21 mouse cellular contexts compared by ENCODE assay signal in the genomic region with DNA sequence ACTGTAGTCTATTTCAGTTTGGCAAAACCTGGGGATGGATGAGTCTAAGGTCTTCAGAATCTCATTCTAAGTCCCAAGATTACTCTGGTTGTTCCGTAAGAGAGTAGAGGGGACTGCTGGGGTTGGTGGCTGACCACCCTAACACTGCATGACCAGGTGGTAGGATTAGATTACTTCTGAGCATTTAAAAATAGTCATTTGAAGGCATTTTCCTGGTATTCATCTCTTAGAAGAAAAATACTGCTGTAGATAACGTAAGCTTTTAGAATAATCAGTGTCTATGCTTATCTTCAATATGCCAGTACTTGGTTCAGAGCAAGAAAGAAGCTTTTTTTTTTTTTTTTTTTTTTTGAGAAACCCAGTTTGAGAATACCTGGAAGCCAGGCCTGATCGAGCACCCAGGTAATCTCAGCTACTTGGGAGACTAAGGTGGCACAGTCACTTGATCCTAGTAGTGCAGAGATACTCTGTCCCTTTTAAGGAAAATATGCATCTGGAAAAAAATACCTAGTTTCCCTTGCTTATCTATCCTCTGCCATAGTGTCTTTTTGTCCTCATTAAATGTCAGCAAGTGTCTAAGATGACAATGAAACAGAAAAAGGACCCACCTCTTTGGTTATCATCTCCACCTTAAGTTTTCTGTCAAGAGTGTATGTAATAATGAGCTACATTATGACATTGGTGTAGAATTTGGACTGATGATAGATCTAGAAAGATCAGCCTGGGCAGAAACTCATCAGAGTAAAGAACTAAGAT. TPM values are rescaled to one million over a fixed set of nuclear protein-coding genes. Genes with fewer than 3 reads are reported as not detected.
DNase-seq lines count a peak whose midpoint lies in the region; ATAC-seq and TF ChIP-seq lines count a peak whose summit lies in the region.
"Had no signal": no experiment of that assay in that cellular context is flagged by ENCODE, and none has a peak within 500 bp of the region (broad histone marks: within the 10 kb centered on the region; RNA-seq: fewer than 3 reads in every experiment).

No protein-coding gene starts in this region.

- TF ChIP-seq CTCF in CH12.LX (conservative IDR thresholded peaks at IDR 0.05 in 1 of 2, IDR thresholded peaks at IDR 0.05 in 1 of 2; ENCODE audit: low read depth in 2 of 2, low read length in 2 of 2) (no peak), G1E (IDR thresholded peaks at IDR 0.05; ENCODE audit: low read depth, low read length) (no peak)

- no peak overlapping the region for H3K27ac ChIP-seq in CH12.LX (ENCODE audit: insufficient read depth, low read depth)
- H3K27ac ChIP-seq in liver, embryonic 16.5 days (ENCODE audit: low read length): peak overlapping the region; percentile 76
- H3K27ac ChIP-seq in kidney, embryonic 14.5 days (ENCODE audit: low read depth, low read length): no peak overlapping the region
- H3K27ac ChIP-seq: embryonic facial prominence, embryonic 12.5 days; heart, embryonic 15.5 days; hindbrain, embryonic 15.5 days; limb, embryonic 12.5 days; midbrain, embryonic 15.5 days had no signal

- DNase-seq in CH12.LX (ENCODE audit: extremely low read depth) (no peak), G1E (ENCODE audit: low spot score) (peak; percentile 19), liver (peak; percentile 36)
- no peak for DNase-seq in layer of hippocampus, adult 8-10 months (ENCODE audit: low spot score in 2 of 2)
- DNase-seq in adrenal gland, postnatal 4 days (ENCODE audit: low spot score in 2 of 2): no peak
- DNase-seq: adrenal gland, postnatal 25 days; cerebellum, adult 11-12 months; cerebellum, postnatal 14 days; forebrain, postnatal 0 days; kidney, adult 2 months; kidney, postnatal 14 days; lung, adult 2 months; thymus, postnatal 4 days had no signal

- H3K79me2 ChIP-seq in CH12.LX (replicated peaks; ENCODE audit: control insufficient read depth, extremely low read depth, insufficient read depth, poor library complexity, severe bottlenecking): peaks cover 32% of the 10 kb centered on the region

- peak overlapping the region; percentile 78 for H3K9ac ChIP-seq in CH12.LX (ENCODE audit: insufficient read depth, low read depth)
- H3K9ac ChIP-seq in liver, embryonic 16.5 days (ENCODE audit: low read depth, low read length): peak overlapping the region; percentile 29; the same call in 1 of the 2 replicates
- no peak overlapping the region for H3K9ac ChIP-seq in kidney, embryonic 14.5 days (ENCODE audit: low read depth, low read length)
- H3K9ac ChIP-seq: embryonic facial prominence, embryonic 12.5 days; forebrain, postnatal 0 days; heart, embryonic 15.5 days; hindbrain, embryonic 15.5 days; limb, embryonic 12.5 days; midbrain, embryonic 15.5 days had no signal

- in situ Hi-C loops in CH12.LX (cut with MboI; ENCODE audit: low pct_ligation_motif_present, low pct_unique_long_range_greater_than_20kb, low sequenced_read_pairs): loop anchor here (5.0 kb wide), 1 partner anchor 32 kb away; no protein-coding TSS in a partner anchor

- WGBS in liver, embryonic 16.5 days (ENCODE audit: insufficient replicate concordance): 17% methylated on average over 3 of the region's 3 CpGs
- WGBS in kidney, embryonic 14.5 days: 89% methylated on average over 3 of the region's 3 CpGs

- H3K4me3 ChIP-seq in CH12.LX (replicated peaks in 1 of 3; ENCODE audit: low read depth in 2 of 3, low read length in 2 of 3, poor library complexity in 1 of 3) (peak overlapping the region in 2 of 3 experiments; percentile 41 to 53), G1E (ENCODE audit: low read depth, low read length) (no peak overlapping the region)
- H3K4me3 ChIP-seq in liver, embryonic 16.5 days (ENCODE audit: low read depth, low read length): peak overlapping the region; percentile 11
- H3K4me3 ChIP-seq in kidney, embryonic 14.5 days (ENCODE audit: low read length): no peak overlapping the region
- H3K4me3 ChIP-seq: embryonic facial prominence, embryonic 12.5 days; heart, embryonic 15.5 days; hindbrain, embryonic 15.5 days; limb, embryonic 12.5 days; midbrain, embryonic 15.5 days; myocyte had no signal

- H3K9me3 ChIP-seq in CH12.LX (replicated peaks; ENCODE audit: low read length) (no peaks in the 10 kb centered on the region), G1E (replicated peaks) (no peaks in the 10 kb centered on the region)
- no peaks in the 10 kb centered on the region for H3K9me3 ChIP-seq in liver, embryonic 16.5 days (replicated peaks; ENCODE audit: control insufficient read depth, low read length)
- no peaks in the 10 kb centered on the region for H3K9me3 ChIP-seq in kidney, embryonic 14.5 days (ENCODE audit: control insufficient read depth, low read length)
- H3K9me3 ChIP-seq: embryonic facial prominence, embryonic 12.5 days; heart, embryonic 15.5 days; hindbrain, embryonic 15.5 days; limb, embryonic 12.5 days; midbrain, embryonic 15.5 days had no signal

- no peak for TF ChIP-seq EP300 in CH12.LX (IDR thresholded peaks at IDR 0.05; ENCODE audit: low read length)

- peak overlapping the region; percentile 73; the same call in 1 of the 2 replicates for H3K4me2 ChIP-seq in CH12.LX (ENCODE audit: insufficient read depth, low read depth, poor library complexity, severe bottlenecking)
- H3K4me2 ChIP-seq in liver, embryonic 16.5 days (ENCODE audit: low read depth, low read length): peak overlapping the region; percentile 47
- no peak overlapping the region for H3K4me2 ChIP-seq in kidney, embryonic 14.5 days (replicated peaks; ENCODE audit: low read depth, low read length)
- H3K4me2 ChIP-seq: embryonic facial prominence, embryonic 12.5 days; heart, embryonic 15.5 days; hindbrain, embryonic 15.5 days; limb, embryonic 12.5 days; midbrain, embryonic 15.5 days had no signal

- no peak for TF ChIP-seq POLR2A in CH12.LX (IDR thresholded peaks at IDR 0.05; ENCODE audit: low read depth, low read length)

- dilution Hi-C loops in CH12.LX (cut with MboI; ENCODE audit: extremely low pct_ligation_motif_present, extremely low pct_unique_long_range_greater_than_20kb, low sequenced_read_pairs): no loop called here

- H3K36me3 ChIP-seq in CH12.LX (replicated peaks in 1 of 2; ENCODE audit: control insufficient read depth in 1 of 2, insufficient read depth in 1 of 2, low read length in 1 of 2): peaks cover 8 to 18% of the 10 kb centered on the region in 2 experiments
- peaks cover 9% of the 10 kb centered on the region for H3K36me3 ChIP-seq in G1E (replicated peaks)
- H3K36me3 ChIP-seq in liver, embryonic 16.5 days (ENCODE audit: control insufficient read depth, insufficient read depth): no peaks in the 10 kb centered on the region
- no peaks in the 10 kb centered on the region for H3K36me3 ChIP-seq in kidney, embryonic 14.5 days (ENCODE audit: control insufficient read depth, insufficient read depth, low read length)
- H3K36me3 ChIP-seq: heart, embryonic 15.5 days; hindbrain, embryonic 15.5 days; limb, embryonic 12.5 days; midbrain, embryonic 15.5 days had no signal

- peak; percentile 45 for ATAC-seq in G1E (ENCODE audit: extremely low read depth, insufficient number of reproducible peaks, low FRiP score, poor library complexity, severe bottlenecking)
- ATAC-seq in liver, embryonic 16.5 days (ENCODE audit: low read depth): peak; percentile 70
- ATAC-seq in kidney, embryonic 14.5 days (ENCODE audit: low FRiP score, low TSS enrichment): no peak
- ATAC-seq: forebrain, postnatal 0 days; midbrain, embryonic 15.5 days had no signal

- peaks cover 18 to 56% of the 10 kb centered on the region in 2 experiments for H3K4me1 ChIP-seq in CH12.LX (ENCODE audit: control insufficient read depth in 1 of 2, insufficient read depth in 2 of 2)
- peaks cover 69% of the 10 kb centered on the region for H3K4me1 ChIP-seq in G1E (ENCODE audit: insufficient read depth, low read depth, low read length)
- peaks cover 66% of the 10 kb centered on the region for H3K4me1 ChIP-seq in liver, embryonic 16.5 days (ENCODE audit: control insufficient read depth, low read depth, low read length)
- H3K4me1 ChIP-seq in kidney, embryonic 14.5 days (ENCODE audit: control insufficient read depth, insufficient read depth, low read length): no peaks in the 10 kb centered on the region
- H3K4me1 ChIP-seq: embryonic facial prominence, embryonic 12.5 days; heart, embryonic 15.5 days; hindbrain, embryonic 15.5 days; limb, embryonic 12.5 days; midbrain, embryonic 15.5 days had no signal

- H3K27me3 ChIP-seq in CH12.LX (replicated peaks) (no peaks in the 10 kb centered on the region), G1E (ENCODE audit: insufficient read depth, low read length) (no peaks in the 10 kb centered on the region)
- no peaks in the 10 kb centered on the region for H3K27me3 ChIP-seq in liver, embryonic 16.5 days (ENCODE audit: control insufficient read depth, insufficient read depth, low read depth, low read length)
- no peaks in the 10 kb centered on the region for H3K27me3 ChIP-seq in kidney, embryonic 14.5 days (ENCODE audit: control insufficient read depth, insufficient read depth, low read length)
- H3K27me3 ChIP-seq: embryonic facial prominence, embryonic 12.5 days; heart, embryonic 15.5 days; hindbrain, embryonic 15.5 days; limb, embryonic 12.5 days; midbrain, embryonic 15.5 days had no signal

- TF ChIP-seq RAD21 in CH12.LX (IDR thresholded peaks at IDR 0.05; ENCODE audit: low read depth, low read length): no peak

TF ChIP-seq in CH12.LX, 34 proteins besides CTCF, POLR2A, EP300 and RAD21:
- TF ChIP-seq UBTF (IDR thresholded peaks at IDR 0.05; ENCODE audit: low read depth, low read length): no peak
- TF ChIP-seq ZNF384 (IDR thresholded peaks at IDR 0.05; ENCODE audit: low read depth, low read length): peak; percentile 58; the same call in 1 of the 2 replicates
- no peak for TF ChIP-seq JUND (conservative IDR thresholded peaks at IDR 0.05; ENCODE audit: low read depth, low read length)

RNA-seq across cellular contexts. Expression of a gene that starts 33.7 kb away (rescaled TPM):
- 16.1 and 16.2 TPM in 2 replicates for total RNA-seq in CH12.LX (2012; rRNA removed)
- total RNA-seq in CH12.LX (2014; rRNA removed): 5.1 and 6.0 TPM in 2 replicates
- polyA plus RNA-seq in CH12.LX (2012; ENCODE audit: insufficient read length, low read depth): 15.0 and 17.1 TPM in 2 replicates
- 51.2 and 146 TPM in 2 replicates for total RNA-seq in G1E (2014; fragmentation: Nextera tagmentation)
- 15.3 and 24.5 TPM in 2 replicates for total RNA-seq in G1E (2017)
- polyA plus RNA-seq in G1E (2012): 10.0 and 14.2 TPM in 2 replicates
- 19.7 and 22.1 TPM in 2 replicates for polyA plus RNA-seq in liver, embryonic 16.5 days (2015; fragmentation: Nextera tagmentation; extraction: Ambion mirVana)
- total RNA-seq in layer of hippocampus, adult 8-10 months (2022): 100 to 1,000 TPM in 3 of 4 experiments, 10 to 100 TPM in 1; 93.3 to 145 (median 128) TPM
- 10 to 100 TPM; 74.2 to 74.3 TPM for total RNA-seq in adrenal gland, postnatal 4 days (2021)
- 21.9 and 23.2 TPM in 2 replicates for polyA plus RNA-seq in kidney, embryonic 14.5 days (2014; fragmentation: Nextera tagmentation; extraction: Ambion mirVana)

Comparison
In these comparisons a context has a peak if more than half of its experiments do, and no peak if none do; other contexts are left out.
1. DNase-seq: peak in G1E (single experiment) and liver (single experiment); none in CH12.LX (single experiment), layer of hippocampus, adult 8-10 months (0 of 2) and adrenal gland, postnatal 4 days (0 of 2).
2. H3K4me3 ChIP-seq: peak in CH12.LX (2 of 3) and liver, embryonic 16.5 days (single experiment); none in G1E (single experiment) and kidney, embryonic 14.5 days (single experiment).